Mouse (Mus musculus): ENCODE results near the gene Lrrfip2.

DNA sequence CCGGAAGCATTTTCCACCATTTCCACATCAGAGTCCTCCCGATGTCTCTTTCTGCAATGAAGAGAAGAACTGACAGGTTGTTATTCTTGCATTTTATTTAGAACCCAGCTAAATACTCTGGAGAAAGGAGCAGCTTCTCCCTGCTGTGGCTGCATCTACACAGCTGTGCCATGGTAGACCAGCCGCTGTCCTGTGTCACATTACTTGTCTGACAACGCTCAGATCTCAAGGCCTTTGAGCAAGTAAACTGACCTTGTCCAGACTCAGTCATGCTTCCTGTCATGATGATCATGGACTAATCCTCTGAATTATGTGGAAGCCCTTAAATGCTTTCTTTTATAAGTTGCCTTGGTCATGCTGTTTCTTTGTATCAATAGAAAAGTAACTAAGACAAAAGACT, 122.4 kb downstream of the Lrrfip2 start:
- TF ChIP-seq CTCF (IDR thresholded peaks at IDR 0.05; ENCODE audit: borderline replicate concordance, insufficient read depth, low read length) (no peak), POLR2A (IDR thresholded peaks at IDR 0.05; ENCODE audit: low read depth, low read length) (no peak)

Data from embryonic fibroblast, embryonic 13.5 days (primary cell).